Mouse (Mus musculus) MEL (cell line): ENCODE measurements around the gene Csdc2.

Experiments used
- BHLHE40 ChIP-seq: IDR thresholded peaks from 2 replicates; pipeline ENCODE4 v1.6.1; 2012; ENCODE audit warnings: low read depth, mild to moderate bottlenecking, inconsistent platforms, low read length, improper control_type of control experiment, borderline replicate concordance
- CTCF ChIP-seq, 3 experiments: IDR thresholded peaks in 2 of 3; conservative IDR thresholded peaks in 1 of 3; 2 replicates each; pipeline ENCODE4 v1.5.1; 2011 to 2012; ENCODE audit warnings: low read length in 3 of 3, low read depth in 2 of 3, mild to moderate bottlenecking in 2 of 3, improper control_type of control experiment in 1 of 3, inconsistent platforms in 1 of 3, mixed read lengths in 1 of 3, moderate library complexity in 1 of 3; ENCODE audit not compliant: control insufficient read depth in 1 of 3, insufficient read depth in 1 of 3, poor library complexity in 1 of 3, severe bottlenecking in 1 of 3
- EP300 ChIP-seq, 2 experiments: IDR thresholded peaks; 2 replicates each; pipeline ENCODE4 v1.6.1; 2011; ENCODE audit warnings: improper control_type of control experiment in 2 of 2, low read length in 2 of 2, low read depth in 1 of 2, mild to moderate bottlenecking in 1 of 2
- GATA1 ChIP-seq: IDR thresholded peaks from 2 replicates; pipeline ENCODE4 v1.6.1; 2011; ENCODE audit warnings: low read depth, low read length, improper control_type of control experiment
- HCFC1 ChIP-seq: IDR thresholded peaks from 2 replicates; pipeline ENCODE4 v1.6.1; 2012; ENCODE audit warnings: low read depth, mild to moderate bottlenecking, inconsistent platforms, low read length, improper control_type of control experiment, moderate library complexity
- MEF2A ChIP-seq: IDR thresholded peaks from 2 replicates; pipeline ENCODE4 v1.6.1; 2014; ENCODE audit warnings: low read depth, mild to moderate bottlenecking, inconsistent platforms, low read length, improper control_type of control experiment; ENCODE audit not compliant: poor library complexity, insufficient replicate concordance, severe bottlenecking; ENCODE audit errors: extremely low read depth
- MYC ChIP-seq: IDR thresholded peaks from 2 replicates; pipeline ENCODE4 v1.6.1; 2011; ENCODE audit warnings: low read depth, mild to moderate bottlenecking, low read length, improper control_type of control experiment, moderate library complexity
- NELFE ChIP-seq: IDR thresholded peaks from 2 replicates; pipeline ENCODE4 v1.6.1; 2011; ENCODE audit warnings: low read depth, low read length, improper control_type of control experiment
- POLR2A ChIP-seq, 2 experiments: IDR thresholded peaks; 2 replicates each; pipeline ENCODE4 v1.6.1; 2011 to 2012; ENCODE audit warnings: low read length in 2 of 2, mild to moderate bottlenecking in 2 of 2, control low read depth in 1 of 2, improper control_type of control experiment in 1 of 2, low read depth in 1 of 2, moderate library complexity in 1 of 2; ENCODE audit not compliant: control insufficient read depth in 1 of 2, insufficient read depth in 1 of 2, poor library complexity in 1 of 2
- USF1 ChIP-seq: IDR thresholded peaks from 2 replicates; pipeline ENCODE4 v1.6.1; 2014; ENCODE audit warnings: low read depth, mild to moderate bottlenecking, inconsistent platforms, low read length, improper control_type of control experiment, moderate library complexity
- ZC3H11A ChIP-seq: IDR thresholded peaks from 2 replicates; pipeline ENCODE4 v1.6.1; 2012; ENCODE audit warnings: low read depth, mild to moderate bottlenecking, inconsistent platforms, low read length, improper control_type of control experiment
- ZNF384 ChIP-seq: IDR thresholded peaks from 2 replicates; pipeline ENCODE4 v1.6.1; 2012; ENCODE audit warnings: low read depth, mild to moderate bottlenecking, inconsistent platforms, low read length, improper control_type of control experiment

- TF ChIP-seq EP300 (IDR thresholded peaks at IDR 0.05; ENCODE audit: low read depth in 1 of 2, low read length in 2 of 2), result no peak
- no peak for TF ChIP-seq POLR2A (IDR thresholded peaks at IDR 0.05; ENCODE audit: control insufficient read depth in 1 of 2, insufficient read depth in 1 of 2, low read depth in 1 of 2, low read length in 2 of 2, poor library complexity in 1 of 2)
- no peak for TF ChIP-seq CTCF (IDR thresholded peaks at IDR 0.05 in 2 of 3, conservative IDR thresholded peaks at IDR 0.05 in 1 of 3; ENCODE audit: control insufficient read depth in 1 of 3, insufficient read depth in 1 of 3, low read depth in 2 of 3, low read length in 3 of 3, poor library complexity in 1 of 3, severe bottlenecking in 1 of 3)
- no peak for TF ChIP-seq HCFC1
- no peak for TF ChIP-seq MYC
- TF ChIP-seq GATA1, result no peak
- TF ChIP-seq ZC3H11A, result no peak
- no peak for TF ChIP-seq BHLHE40
- no peak for TF ChIP-seq USF1
- TF ChIP-seq MEF2A, result no peak
- TF ChIP-seq NELFE, result no peak
- TF ChIP-seq ZNF384, result no peak
These were observed 28.5 kb downstream of the Csdc2 start for GRCm38 (mm10) chr15:81964980-81965545.
